Mouse (Mus musculus) kidney, adult 10 weeks (tissue): ENCODE measurements around the gene Cacna1g. TPM values are rescaled to one million over a fixed set of nuclear protein-coding genes. Genes with fewer than 3 reads are reported as not detected.

ENCODE experiments used
- polyA plus RNA-seq: library from polyadenylated mRNA; stranded (reverse); fragments of 350-450 nt; fragmentation: Illumina TruSeq; extraction: RNeasy Lipid Tissue Mini Kit (QIAGEN cat#74804); gene quantifications from one replicate; pipeline ENCODE4 v1.2.3, GENCODE M21; 2014; ENCODE audit warnings: low read depth, low replicate concordance

Gene Cacna1g
- not detected for polyA plus RNA-seq

DNA sequence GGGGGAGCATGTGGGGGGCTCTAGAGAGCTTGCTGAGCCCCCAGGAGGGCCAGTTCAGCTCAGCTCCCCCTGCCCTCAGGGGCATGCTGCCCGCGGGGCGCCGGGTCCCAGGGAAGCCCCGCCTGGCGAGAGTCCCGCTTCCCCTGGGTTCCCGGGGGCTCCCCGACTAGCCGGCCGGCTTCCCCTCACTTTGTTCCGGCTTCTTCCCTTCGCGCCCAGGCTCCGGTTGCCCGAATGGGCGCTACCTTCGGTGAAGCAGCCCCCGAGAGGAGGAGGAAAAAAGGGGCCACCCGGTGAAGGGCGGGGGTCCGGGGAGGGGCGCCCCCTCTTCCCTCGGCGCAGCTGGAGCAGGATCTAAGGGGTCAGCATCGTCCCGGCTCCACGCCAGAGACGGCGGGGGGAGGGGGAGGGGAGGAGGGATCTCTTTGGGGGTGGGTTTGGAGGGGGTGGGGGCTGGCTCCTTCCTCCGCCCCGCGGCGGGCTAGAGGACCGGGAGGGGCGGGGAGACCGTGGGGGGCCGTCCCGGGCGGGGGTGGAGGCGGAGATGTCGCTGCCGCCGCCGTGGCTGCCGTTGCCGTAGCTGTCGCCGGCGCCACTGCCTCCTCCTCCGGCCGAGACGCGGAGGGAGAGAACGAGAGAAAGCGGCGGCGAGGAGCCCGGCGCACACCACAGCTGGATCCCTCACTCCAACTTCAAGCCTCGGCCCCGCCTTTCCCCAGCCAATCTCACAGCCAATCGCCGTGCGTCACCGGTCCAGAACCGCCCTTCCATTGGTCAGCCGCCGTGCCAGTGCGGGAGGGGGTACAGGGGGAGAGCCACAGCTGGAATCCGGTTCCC is at the start of gene Cacna1g:
Gene Cacna1g, minus strand, starts transcription at position 492 of the 837 bp plus-strand sequence.

GRCm38 (mm10) chr11:94521219-94521843 is 47.3 kb upstream of the Cacna1g start, which contains the start of gene Mycbpap:
Gene Mycbpap, minus strand, starts transcription at chr11:94521742.

GRCm38 (mm10) chr11:94499661-94500152 is 25.7 kb upstream of the Cacna1g start, which contains the start of gene Epn3:
Gene Epn3, minus strand, starts transcription at chr11:94499974.

GRCm38 (mm10) chr11:94486001-94486400 is 12.0 kb upstream of the Cacna1g start, which contains the start of gene Spata20:
Gene Spata20, minus strand, starts transcription at chr11:94486179.

DNA sequence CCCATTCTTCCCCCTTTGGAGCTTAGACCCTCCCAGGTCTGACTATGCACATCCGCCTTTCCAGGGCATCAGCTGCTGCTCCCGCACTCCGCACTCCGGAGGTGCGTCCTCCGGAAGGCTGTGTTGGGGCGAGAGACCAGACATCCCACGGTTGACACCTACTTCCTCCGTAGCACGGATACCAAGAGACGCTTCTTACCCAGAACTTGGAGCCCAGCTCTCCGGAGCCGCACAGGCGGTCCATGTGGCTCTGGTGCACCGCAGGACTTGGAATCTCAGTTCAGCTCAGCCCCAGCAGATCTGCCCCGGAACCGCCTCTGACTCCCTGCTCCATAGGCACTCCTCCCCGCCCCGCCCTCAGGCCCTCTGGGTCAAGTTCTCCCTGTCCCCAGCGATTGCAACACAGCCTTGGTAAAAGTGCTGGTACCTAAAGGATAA is 81.3 kb downstream of the Cacna1g start, which contains the start of gene Abcc3:
Gene Abcc3, minus strand, starts transcription at position 326 of the 438 bp plus-strand sequence.

Other genes with a start within 250 kb of the Cacna1g start
- gene Wfikkn2, start 228.2 kb downstream of the Cacna1g start, polyA plus RNA-seq = not detected
- gene Gm21885, start 192.3 kb downstream of the Cacna1g start, polyA plus RNA-seq = not detected
- gene Luc7l3, start 152.2 kb downstream of the Cacna1g start, polyA plus RNA-seq = 152 TPM
- gene Ankrd40, start 146.2 kb downstream of the Cacna1g start, polyA plus RNA-seq = 88.3 TPM
- 12.2 TPM for gene Abcc3, start 81.2 kb downstream of the Cacna1g start, polyA plus RNA-seq
- not detected for gene Spata20, start 12.0 kb upstream of the Cacna1g start, polyA plus RNA-seq
- 1.8 TPM for gene Epn3, start 25.8 kb upstream of the Cacna1g start, polyA plus RNA-seq
- gene Mycbpap, start 47.5 kb upstream of the Cacna1g start, polyA plus RNA-seq = 0.40 TPM
- gene Rsad1, start 75.1 kb upstream of the Cacna1g start, polyA plus RNA-seq = 5.1 TPM
- not detected for gene Chad, start 90.8 kb upstream of the Cacna1g start, polyA plus RNA-seq
- 12.4 TPM for gene Acsf2, start 127.7 kb upstream of the Cacna1g start, polyA plus RNA-seq
- gene Lrrc59, start 155.6 kb upstream of the Cacna1g start, polyA plus RNA-seq = 35.2 TPM
- gene Mrpl27, start 179.6 kb upstream of the Cacna1g start, polyA plus RNA-seq = 26.8 TPM
- not detected for gene Eme1, start 179.8 kb upstream of the Cacna1g start, polyA plus RNA-seq
- 0.93 TPM for gene Xylt2, start 203.3 kb upstream of the Cacna1g start, polyA plus RNA-seq
- not detected for gene Gm11541, start 230.3 kb upstream of the Cacna1g start, polyA plus RNA-seq